Mouse (Mus musculus): Measurements from ENCODE around the gene Dalrd3. TPM values are rescaled to one million over a fixed set of nuclear protein-coding genes. Genes with fewer than 3 reads are reported as not detected.
A peak's percentile ranks its signal among the peaks of the same experiment; 100 is the strongest.

The Dalrd3 gene
- polyA plus RNA-seq, 1 experiment from 2014 or later: 175 TPM

DNA sequence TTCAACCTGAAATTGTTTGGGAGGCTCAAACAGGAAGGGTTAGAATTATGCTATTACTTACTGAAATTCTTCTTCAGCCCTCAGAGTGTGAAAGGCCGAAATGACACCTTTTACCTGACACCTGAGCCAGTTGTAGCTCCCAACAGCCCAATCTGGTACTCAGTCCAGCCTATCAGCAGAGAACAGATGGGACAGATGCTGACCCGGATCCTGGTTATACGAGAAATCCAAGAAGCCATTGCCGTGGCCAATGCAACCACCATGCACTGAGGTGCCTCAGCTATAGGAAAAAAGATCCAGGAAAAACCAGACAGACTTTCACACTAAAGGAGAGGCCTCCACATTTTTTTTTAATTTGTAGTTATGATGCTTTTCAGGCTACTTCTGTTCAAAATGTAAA lies 10.5 kb upstream of the Dalrd3 start:
- peaks cover 27% of the 10 kb centered on the region for H3K36me3 ChIP-seq (ENCODE audit: control insufficient read depth, insufficient read depth, low read length)

DNA sequence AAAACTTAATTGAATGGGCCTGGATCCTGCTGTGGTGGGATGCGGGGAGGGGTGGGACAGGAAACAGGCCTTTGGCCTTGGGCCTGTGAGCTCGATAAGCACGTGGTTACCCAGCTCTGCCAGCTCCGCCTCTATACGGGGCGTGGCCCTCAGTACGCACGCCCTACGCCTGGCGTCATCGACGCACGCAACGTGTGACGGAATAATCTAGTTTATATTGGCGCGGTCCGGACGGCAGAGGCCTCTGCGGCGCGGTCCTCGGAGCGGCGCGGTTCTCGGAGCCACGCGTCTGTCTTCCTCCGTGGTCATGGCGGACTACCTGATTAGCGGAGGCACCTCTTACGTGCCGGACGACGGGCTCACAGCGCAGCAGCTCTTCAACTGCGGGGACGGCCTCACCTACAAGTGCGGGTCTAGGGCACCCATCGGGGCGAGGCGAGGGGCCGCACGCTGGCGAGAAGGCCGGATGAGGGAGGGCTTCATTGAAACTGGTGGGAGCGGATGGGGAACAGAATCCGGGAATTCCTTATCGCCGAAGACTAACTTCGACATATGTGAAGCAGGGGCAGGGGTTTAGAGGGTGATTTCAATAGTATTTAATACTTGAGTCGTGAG lies 9.4 kb upstream of the Dalrd3 start, which contains the start of gene Impdh2:
Gene Impdh2, plus strand, starts transcription at position 60 of the 615 bp plus-strand sequence.
- H3K4me3 ChIP-seq (ENCODE audit: low read depth, low read length): peak within 1 kb of the TSS; percentile 43
- H3K36me3 ChIP-seq (ENCODE audit: control insufficient read depth, insufficient read depth, low read length): peaks cover 24% of the 10 kb centered on the region
- H3K27ac ChIP-seq (ENCODE audit: low read depth, low read length): peak within 1 kb of the TSS; percentile 54; the same call in 1 of the 2 replicates
- ATAC-seq (ENCODE audit: low FRiP score) (peak; percentile 99), DNase-seq (ENCODE audit: low spot score) (peak; percentile 99)
- WGBS: under 1% methylated on average over 50 of the region's 53 CpGs
- no peaks in the 10 kb centered on the region for H3K27me3 ChIP-seq (ENCODE audit: control insufficient read depth, insufficient read depth, low read length)
- no peaks in the 10 kb centered on the region for H3K4me1 ChIP-seq (replicated peaks; ENCODE audit: control insufficient read depth, insufficient read depth, low read length)
- H3K9ac ChIP-seq (ENCODE audit: low read depth, low read length): peak within 1 kb of the TSS; percentile 68
- no peaks in the 10 kb centered on the region for H3K9me3 ChIP-seq (ENCODE audit: control insufficient read depth, low read length)
- peak within 1 kb of the TSS; percentile 62 for H3K4me2 ChIP-seq (replicated peaks; ENCODE audit: low read depth, low read length)

More for the DNA sequence above, 10.5 kb upstream of the Dalrd3 start:
- Histone ChIP-seq H3K4me2 (replicated peaks; ENCODE audit: low read depth, low read length) (no peak overlapping the region), H3K9ac (ENCODE audit: low read depth, low read length) (no peak overlapping the region), H3K9me3 (ENCODE audit: control insufficient read depth, low read length) (no peaks in the 10 kb centered on the region), H3K27me3 (ENCODE audit: control insufficient read depth, insufficient read depth, low read length) (no peaks in the 10 kb centered on the region), H3K27ac (ENCODE audit: low read depth, low read length) (no peak overlapping the region), H3K4me1 (replicated peaks; ENCODE audit: control insufficient read depth, insufficient read depth, low read length) (no peaks in the 10 kb centered on the region), H3K4me3 (ENCODE audit: low read depth, low read length) (no peak overlapping the region)
- DNase-seq (ENCODE audit: low spot score) (no peak), ATAC-seq (ENCODE audit: low FRiP score) (no peak)
- 97% methylated on average over 4 of the region's 4 CpGs for WGBS

DNA sequence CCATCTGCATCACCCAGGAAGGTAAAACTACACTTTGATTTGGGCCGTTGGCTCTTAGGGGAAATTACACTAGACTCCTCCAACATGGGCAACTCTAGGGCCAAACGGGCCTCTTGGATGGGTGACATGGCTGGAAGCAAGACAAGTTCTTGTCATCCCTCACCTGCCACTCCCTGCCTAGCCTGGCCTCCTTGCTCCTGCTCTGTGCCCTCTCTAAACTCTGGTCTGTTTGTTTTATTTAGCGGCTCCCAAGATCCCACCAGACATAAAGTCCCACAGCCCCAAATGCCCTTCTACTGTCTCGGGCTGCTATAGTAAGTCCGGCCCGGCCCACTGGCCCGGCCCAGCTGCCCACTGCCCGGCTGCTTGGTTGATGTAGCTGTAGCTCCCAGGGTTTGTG lies 6.0 kb upstream of the Dalrd3 start:
- WGBS: 91% methylated on average over 8 of the region's 8 CpGs
- H3K4me3 ChIP-seq (ENCODE audit: low read depth, low read length): no peak overlapping the region
- peaks cover 12% of the 10 kb centered on the region for H3K4me1 ChIP-seq (replicated peaks; ENCODE audit: control insufficient read depth, insufficient read depth, low read length)
- ATAC-seq (ENCODE audit: low FRiP score) (no peak), DNase-seq (ENCODE audit: low spot score) (no peak)
- H3K27me3 ChIP-seq (ENCODE audit: control insufficient read depth, insufficient read depth, low read length): no peaks in the 10 kb centered on the region
- peaks cover 5% of the 10 kb centered on the region; the same call in 1 of the 2 replicates for H3K36me3 ChIP-seq (ENCODE audit: control insufficient read depth, insufficient read depth, low read length)
- no peaks in the 10 kb centered on the region for H3K9me3 ChIP-seq (ENCODE audit: control insufficient read depth, low read length)
- no peak overlapping the region for H3K27ac ChIP-seq (ENCODE audit: low read depth, low read length)
- no peak overlapping the region for H3K4me2 ChIP-seq (replicated peaks; ENCODE audit: low read depth, low read length)
- H3K9ac ChIP-seq (ENCODE audit: low read depth, low read length): no peak overlapping the region

DNA sequence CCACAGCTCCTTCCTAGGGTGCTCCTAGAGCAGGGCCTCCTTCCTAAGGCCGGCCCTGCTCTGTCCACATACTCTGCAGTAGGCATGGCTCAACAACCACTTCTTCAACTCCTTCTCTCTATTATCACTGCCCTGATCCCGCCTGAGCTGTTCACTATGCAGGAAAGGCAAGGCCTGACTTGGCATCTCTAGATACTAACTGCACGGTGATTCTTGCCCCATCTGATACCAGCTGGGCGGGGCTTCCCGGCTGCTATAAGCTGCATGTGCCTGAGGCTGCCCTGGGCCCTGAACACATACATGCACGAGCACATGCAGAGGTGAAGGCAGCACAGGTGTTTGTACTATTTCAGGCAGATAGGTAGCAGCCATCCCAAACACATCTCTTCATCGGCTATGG lies 5.6 kb upstream of the Dalrd3 start:
- Histone ChIP-seq H3K36me3 (ENCODE audit: control insufficient read depth, insufficient read depth, low read length) (peaks cover 5% of the 10 kb centered on the region; the same call in 1 of the 2 replicates), H3K9me3 (ENCODE audit: control insufficient read depth, low read length) (no peaks in the 10 kb centered on the region), H3K27me3 (ENCODE audit: control insufficient read depth, insufficient read depth, low read length) (no peaks in the 10 kb centered on the region), H3K9ac (ENCODE audit: low read depth, low read length) (no peak overlapping the region), H3K27ac (ENCODE audit: low read depth, low read length) (no peak overlapping the region), H3K4me3 (ENCODE audit: low read depth, low read length) (no peak overlapping the region), H3K4me2 (replicated peaks; ENCODE audit: low read depth, low read length) (no peak overlapping the region), H3K4me1 (replicated peaks; ENCODE audit: control insufficient read depth, insufficient read depth, low read length) (peaks cover 12% of the 10 kb centered on the region)
- 91% methylated on average over 7 of the region's 7 CpGs for WGBS
- DNase-seq (ENCODE audit: low spot score) (no peak), ATAC-seq (ENCODE audit: low FRiP score) (no peak)

DNA sequence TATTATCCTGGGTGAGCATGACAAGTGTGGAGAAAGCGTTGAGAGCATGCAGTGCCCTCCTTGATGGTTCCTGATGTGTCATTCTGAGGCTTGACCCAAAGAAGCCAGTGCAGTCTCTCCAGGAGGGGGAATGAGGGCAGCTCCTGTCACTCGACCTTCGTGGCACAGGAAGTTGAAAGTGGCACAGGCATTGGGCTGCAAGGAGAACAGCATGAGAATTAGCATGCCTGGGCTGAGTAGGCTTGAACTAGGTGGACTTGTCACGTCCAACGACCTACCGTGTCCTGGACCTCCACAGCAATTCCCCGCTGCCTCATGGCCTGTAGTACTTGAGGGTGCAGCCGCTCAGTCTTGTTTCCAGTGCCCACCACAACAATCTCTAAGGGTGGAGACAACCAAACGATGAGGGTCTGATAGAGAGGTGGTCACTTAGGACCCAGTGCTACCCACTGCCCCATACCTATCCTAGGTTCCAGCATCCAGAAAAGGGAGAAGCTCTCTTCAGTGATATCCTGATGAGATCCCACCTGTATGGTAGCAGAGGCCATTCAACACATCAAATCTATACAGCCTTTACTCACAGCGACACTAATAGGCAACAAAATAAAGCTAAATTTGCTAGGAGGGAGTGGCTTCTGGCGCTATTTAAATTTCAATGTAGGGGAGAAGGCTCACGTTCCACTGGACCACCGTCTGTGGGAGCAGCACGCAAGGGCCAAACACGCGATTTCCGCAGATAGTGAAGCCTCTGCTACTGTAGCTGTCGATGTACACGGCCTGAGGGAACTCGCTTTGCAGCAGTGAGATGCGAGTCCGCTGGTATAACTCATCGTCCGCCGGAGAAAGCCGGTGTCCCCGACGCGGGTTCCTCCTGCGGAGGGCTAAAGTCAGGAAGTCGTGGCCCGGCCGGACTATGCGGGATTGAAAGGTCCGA lies 3.5 kb upstream of the Dalrd3 start:
- H3K4me2 ChIP-seq (replicated peaks; ENCODE audit: low read depth, low read length): peak overlapping the region; percentile 93
- peak overlapping the region; percentile 53 for H3K4me3 ChIP-seq (ENCODE audit: low read depth, low read length)
- H3K27me3 ChIP-seq (ENCODE audit: control insufficient read depth, insufficient read depth, low read length): no peaks in the 10 kb centered on the region
- H3K9me3 ChIP-seq (ENCODE audit: control insufficient read depth, low read length): no peaks in the 10 kb centered on the region
- ATAC-seq (ENCODE audit: low FRiP score) (no peak), DNase-seq (ENCODE audit: low spot score) (no peak)
- 14% methylated on average over 35 of the region's 35 CpGs for WGBS
- H3K4me1 ChIP-seq (replicated peaks; ENCODE audit: control insufficient read depth, insufficient read depth, low read length): peaks cover 16% of the 10 kb centered on the region
- H3K36me3 ChIP-seq (ENCODE audit: control insufficient read depth, insufficient read depth, low read length): peaks cover 5% of the 10 kb centered on the region; the same call in 1 of the 2 replicates
- H3K27ac ChIP-seq (ENCODE audit: low read depth, low read length): peak overlapping the region; percentile 88
- H3K9ac ChIP-seq (ENCODE audit: low read depth, low read length): peak overlapping the region; percentile 74

DNA sequence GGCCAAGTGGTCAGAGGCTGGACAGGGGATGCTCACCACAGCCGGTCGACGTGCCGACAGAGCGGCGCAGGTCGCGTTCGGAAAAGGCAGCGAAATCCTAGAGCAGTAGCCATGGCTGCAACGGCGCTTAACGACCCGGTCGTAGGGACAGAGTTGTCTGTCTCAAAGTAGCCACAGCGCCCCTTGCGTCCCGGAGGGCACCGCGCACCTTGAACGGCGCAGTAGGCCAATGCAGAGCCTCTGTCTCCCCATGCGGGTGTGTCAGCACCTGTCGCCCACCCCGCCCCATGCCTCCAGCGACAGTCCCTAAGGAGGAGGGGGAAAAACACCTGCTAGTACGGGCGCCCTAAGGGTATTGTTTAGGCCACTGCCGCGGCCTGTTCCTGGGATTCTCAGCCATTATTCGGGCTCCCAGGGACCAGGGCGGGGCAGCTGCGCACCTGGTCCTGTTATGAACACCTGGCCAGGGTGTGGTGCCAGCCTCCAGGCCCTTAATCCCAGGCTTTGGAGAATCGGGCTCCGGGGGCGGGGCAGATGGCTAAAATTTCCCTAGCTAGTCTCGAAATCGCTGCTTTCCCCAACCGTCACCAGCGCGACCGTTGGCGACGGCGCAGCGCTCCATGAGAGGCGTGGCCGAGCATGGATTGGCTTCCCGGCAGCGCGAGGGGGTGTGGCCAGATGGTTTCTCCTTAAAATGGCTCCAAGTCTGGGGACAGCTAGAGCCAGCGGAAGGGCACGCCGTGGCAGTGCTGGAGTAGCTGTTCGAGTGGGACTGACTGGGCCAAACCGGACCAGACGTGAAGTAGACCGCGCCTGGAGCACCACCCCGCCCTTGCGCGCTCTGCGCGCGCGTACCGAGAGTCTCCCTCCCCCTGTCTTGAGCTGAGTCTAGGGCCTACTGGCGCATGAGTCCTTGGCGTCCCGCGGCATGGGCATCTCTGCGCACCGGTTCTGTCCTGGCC lies 2.6 kb upstream of the Dalrd3 start, which contains the start of gene Ndufaf3:
Gene Ndufaf3, minus strand, starts transcription at position 620 of the 962 bp plus-strand sequence.
- WGBS: under 1% methylated on average over 70 of the region's 73 CpGs
- Histone ChIP-seq H3K27me3 (ENCODE audit: control insufficient read depth, insufficient read depth, low read length) (no peaks in the 10 kb centered on the region), H3K9me3 (ENCODE audit: control insufficient read depth, low read length) (no peaks in the 10 kb centered on the region), H3K4me3 (ENCODE audit: low read depth, low read length) (peak within 1 kb of the TSS; percentile 53), H3K4me1 (replicated peaks; ENCODE audit: control insufficient read depth, insufficient read depth, low read length) (peaks cover 16% of the 10 kb centered on the region), H3K9ac (ENCODE audit: low read depth, low read length) (peak within 1 kb of the TSS; percentile 74), H3K27ac (ENCODE audit: low read depth, low read length) (peak within 1 kb of the TSS; percentile 88), H3K4me2 (replicated peaks; ENCODE audit: low read depth, low read length) (peak within 1 kb of the TSS; percentile 93), H3K36me3 (ENCODE audit: control insufficient read depth, insufficient read depth, low read length) (peaks cover 6% of the 10 kb centered on the region)
- DNase-seq (ENCODE audit: low spot score): peak; percentile 96
- peak; percentile 84 for ATAC-seq (ENCODE audit: low FRiP score)

DNA sequence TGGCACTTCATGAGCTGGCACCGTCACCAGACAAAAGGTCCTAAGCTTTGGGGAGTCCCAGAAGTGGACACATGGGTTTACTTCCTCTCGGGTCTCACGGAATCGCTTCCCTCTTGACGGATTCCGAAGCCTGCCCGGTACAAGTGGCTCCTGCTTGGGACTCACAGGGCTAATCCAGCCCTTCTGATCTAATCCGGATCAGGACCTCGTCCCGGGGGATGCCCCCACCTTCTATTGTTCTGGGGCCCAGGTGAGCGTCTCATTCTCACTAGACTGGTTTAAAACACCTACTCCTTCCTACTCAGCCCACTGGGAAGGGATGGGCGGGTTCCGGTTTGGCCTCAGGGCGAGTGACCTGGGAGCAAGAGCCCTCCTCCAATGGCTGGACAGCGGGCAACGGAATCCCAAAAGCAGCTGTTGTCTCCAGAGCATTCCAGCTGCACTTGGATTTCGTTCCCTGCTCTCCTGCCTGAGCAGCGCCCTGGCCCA lies 1.7 kb upstream of the Dalrd3 start:
- H3K36me3 ChIP-seq (ENCODE audit: control insufficient read depth, insufficient read depth, low read length): peaks cover 15% of the 10 kb centered on the region
- H3K4me3 ChIP-seq (ENCODE audit: low read depth, low read length): peak overlapping the region; percentile 53
- no peaks in the 10 kb centered on the region for H3K9me3 ChIP-seq (ENCODE audit: control insufficient read depth, low read length)
- DNase-seq (ENCODE audit: low spot score): no peak
- peak overlapping the region; percentile 74 for H3K9ac ChIP-seq (ENCODE audit: low read depth, low read length)
- no peak for ATAC-seq (ENCODE audit: low FRiP score)
- H3K4me1 ChIP-seq (replicated peaks; ENCODE audit: control insufficient read depth, insufficient read depth, low read length): peaks cover 16% of the 10 kb centered on the region
- 11% methylated on average over 18 of the region's 18 CpGs for WGBS
- peak overlapping the region; percentile 93 for H3K4me2 ChIP-seq (replicated peaks; ENCODE audit: low read depth, low read length)
- peak overlapping the region; percentile 88 for H3K27ac ChIP-seq (ENCODE audit: low read depth, low read length)
- no peaks in the 10 kb centered on the region for H3K27me3 ChIP-seq (ENCODE audit: control insufficient read depth, insufficient read depth, low read length)

DNA sequence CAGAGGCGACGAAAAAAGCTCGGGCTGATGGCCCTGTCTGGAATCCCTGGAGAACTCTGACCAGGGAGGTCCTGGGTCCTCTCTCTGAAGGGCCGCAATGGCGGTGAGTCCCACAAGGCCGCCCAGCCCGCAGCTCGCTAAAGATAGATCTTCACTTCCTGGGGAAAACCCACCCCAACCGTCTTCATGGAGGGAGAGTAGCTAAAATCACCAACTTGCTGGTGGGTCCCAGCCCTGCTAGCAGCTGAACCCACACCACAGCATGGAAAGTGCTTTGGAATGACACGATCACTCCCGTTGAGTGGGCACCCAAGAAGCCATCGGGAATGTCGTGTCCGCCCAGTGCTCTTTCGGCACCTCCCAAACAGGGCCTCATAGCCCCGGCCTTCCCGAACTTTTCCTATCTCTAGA lies 1.2 kb upstream of the Dalrd3 start:
- peaks cover 17% of the 10 kb centered on the region for H3K36me3 ChIP-seq (ENCODE audit: control insufficient read depth, insufficient read depth, low read length)
- H3K4me3 ChIP-seq (ENCODE audit: low read depth, low read length): no peak overlapping the region
- no peaks in the 10 kb centered on the region for H3K9me3 ChIP-seq (ENCODE audit: control insufficient read depth, low read length)
- H3K27me3 ChIP-seq (ENCODE audit: control insufficient read depth, insufficient read depth, low read length): no peaks in the 10 kb centered on the region
- H3K4me1 ChIP-seq (replicated peaks; ENCODE audit: control insufficient read depth, insufficient read depth, low read length): peaks cover 16% of the 10 kb centered on the region
- DNase-seq (ENCODE audit: low spot score) (no peak), ATAC-seq (ENCODE audit: low FRiP score) (no peak)
- no peak overlapping the region for H3K9ac ChIP-seq (ENCODE audit: low read depth, low read length)
- WGBS: 78% methylated on average over 17 of the region's 17 CpGs
- H3K27ac ChIP-seq (ENCODE audit: low read depth, low read length): no peak overlapping the region
- H3K4me2 ChIP-seq (replicated peaks; ENCODE audit: low read depth, low read length): peak overlapping the region; percentile 93; the same call in 1 of the 2 replicates
